Mouse (Mus musculus) retina, postnatal 7 days (tissue): ENCODE measurements at regions not wholly inside any gene's neighbourhood (a gene's known extent, or its start where the extent isn't known, plus 50 kb on each side); places are given as distances from the start of the nearest gene placed in this dataset.

Source experiments
- DNase-seq: peaks from one replicate; pipeline ENCODE4 v3.0.0-alpha.2; 2012; ENCODE audit warnings: low read depth, low spot score

DNA sequence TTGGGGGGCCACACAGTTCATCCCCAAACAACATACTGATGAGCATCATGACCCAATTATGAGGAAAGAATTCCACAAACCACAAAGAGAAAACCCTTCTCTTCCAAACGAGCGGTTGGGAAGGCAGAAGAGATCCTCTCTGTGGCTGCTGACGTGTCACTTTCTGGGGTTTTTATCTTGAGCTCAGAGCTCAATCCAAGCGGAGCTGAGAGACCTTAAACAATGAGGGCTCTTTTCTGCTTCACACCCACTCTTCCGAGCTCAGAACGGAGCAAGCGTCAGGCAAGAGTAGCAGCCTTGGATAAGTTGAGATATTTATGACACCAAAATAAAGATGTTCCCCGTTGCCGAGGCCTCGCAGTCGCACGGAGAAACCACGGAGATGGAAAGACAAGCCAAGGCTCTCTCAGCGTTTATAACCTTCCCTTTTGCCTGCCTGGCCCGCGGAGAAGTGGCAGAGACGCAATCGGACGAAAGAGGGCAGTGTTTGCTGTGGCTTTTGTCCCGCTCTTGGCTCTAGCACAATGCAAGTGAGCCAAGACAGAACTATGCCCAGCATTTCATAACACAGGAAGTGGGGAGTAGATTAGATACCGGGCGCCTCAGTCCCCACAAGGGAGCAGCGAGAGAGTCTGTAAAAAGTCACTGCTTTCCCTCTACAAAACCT, 100.7 kb downstream of the Chic2 start:
- DNase-seq = peak; percentile 67

DNA sequence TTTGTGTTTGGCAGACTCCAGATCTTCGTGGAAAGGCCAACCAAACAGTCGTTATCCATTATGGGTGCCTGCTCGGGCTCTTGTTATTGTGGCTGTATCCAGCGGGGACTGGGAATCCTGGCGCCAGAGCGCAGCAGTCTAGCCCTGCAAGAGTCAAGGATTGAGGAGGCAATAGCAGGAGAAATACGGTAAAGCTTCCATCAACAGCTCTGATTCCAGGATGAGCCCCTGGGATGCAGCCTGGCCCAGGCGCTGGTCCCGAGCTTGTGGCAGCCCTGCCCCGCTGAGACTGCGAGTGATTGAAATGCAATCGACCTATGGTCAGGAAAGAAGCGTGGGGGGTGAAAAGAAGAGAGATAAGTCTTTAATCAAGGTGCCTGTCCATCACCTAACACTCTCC, 103.1 kb downstream of the Chic2 start:
- no peak for DNase-seq

DNA sequence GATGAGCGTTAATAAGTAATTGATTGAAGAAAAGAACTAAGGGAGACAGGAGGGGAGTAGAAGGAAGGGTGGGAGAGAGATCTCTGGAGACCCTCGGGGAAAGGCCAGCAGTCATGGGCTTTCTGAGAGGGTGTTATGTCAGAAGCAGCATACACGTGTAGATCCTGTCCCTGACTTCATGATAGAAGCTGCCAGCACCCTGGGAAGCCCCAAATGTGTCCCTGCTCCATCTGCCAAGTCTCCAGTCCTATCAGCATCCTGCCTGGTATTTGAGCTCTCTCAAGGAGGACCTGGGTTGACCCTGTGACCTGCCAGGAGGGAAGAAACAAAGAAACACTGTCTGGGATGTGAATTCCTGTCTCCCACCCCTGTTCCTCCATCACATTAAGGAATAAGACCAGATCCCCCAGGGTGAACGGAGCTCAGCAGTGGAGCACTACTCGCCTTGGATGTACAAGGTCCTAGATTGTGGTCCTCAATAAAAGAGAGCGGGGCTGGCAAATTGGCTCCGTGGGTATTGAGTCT, 107.1 kb downstream of the Chic2 start:
- DNase-seq = no peak

DNA sequence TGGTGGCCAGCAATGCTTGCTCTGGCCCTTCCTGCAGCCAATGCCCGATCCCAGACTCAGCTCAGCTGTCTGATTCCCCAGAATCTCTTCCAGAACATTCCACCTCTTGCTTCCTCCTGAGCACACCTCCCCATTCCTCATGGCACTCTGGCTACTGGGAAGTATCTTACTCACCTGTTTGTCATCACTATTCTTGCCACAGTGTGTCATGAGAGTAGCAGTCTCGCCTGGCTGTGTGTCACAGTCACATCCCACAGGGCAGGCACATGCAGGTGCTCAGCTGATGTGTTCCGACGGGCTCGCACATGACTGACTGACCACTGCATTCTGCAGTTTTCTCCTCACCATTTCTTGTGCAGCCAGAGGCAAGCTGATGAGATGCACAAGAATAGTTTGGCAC, 108.5 kb downstream of the Chic2 start:
- no peak for DNase-seq

DNA sequence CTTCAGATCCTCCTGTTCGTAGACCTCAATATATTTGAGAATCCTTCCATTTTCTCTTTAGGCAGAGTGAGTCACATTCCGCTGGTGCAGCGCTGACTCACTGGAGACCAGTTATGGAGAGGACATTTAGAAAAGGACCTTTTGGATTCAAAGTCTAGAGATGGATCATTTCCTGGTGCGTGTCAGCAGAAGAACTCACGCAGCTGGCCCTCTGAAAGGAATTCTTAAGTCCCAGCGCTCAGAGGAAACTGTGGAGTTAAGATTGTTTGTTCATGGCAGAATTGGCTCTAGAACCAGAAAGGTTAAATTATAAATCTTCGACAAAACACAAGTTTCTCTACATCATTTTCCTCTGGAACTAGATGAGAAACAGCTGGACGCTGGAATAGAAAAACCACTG, 108.9 kb downstream of the Chic2 start:
- DNase-seq = no peak

DNA sequence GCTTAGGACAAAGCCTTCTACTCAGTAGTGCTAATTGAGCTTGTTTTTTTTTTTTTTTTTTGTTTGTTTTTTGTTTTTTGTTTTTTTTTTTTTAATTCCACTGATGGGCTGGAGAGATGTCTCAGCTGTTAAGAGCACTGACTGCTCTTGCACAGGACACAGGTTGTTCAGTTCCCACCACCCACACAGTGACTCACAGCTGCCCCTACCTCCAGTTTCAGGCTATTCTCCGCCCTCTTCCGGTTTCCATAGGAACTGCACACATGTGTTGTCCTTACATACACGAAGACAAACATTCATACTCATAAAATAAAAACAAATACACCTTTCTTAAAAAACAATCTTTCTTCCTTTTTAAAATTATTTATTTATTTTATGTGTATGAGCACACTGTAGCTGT, 111.3 kb downstream of the Chic2 start:
- no peak for DNase-seq

DNA sequence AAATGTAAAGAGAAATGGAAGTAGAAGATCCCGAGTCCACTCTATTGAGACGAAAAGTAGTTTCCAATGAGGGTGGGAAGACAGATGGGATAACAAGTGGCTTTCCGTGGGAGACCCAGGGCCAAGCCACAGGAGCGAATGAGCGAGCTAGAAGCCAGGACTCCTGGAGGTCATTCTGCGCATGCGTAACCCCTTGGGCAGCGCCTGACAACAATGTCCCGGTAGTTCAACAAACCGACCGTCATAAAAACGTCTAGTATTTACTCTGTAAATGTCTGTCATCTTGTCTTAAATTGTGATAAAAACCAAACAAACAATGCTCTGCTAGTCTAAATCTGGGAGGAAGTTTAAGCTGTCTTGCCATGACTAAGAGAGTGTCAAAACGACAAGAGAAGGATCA, 112.4 kb downstream of the Chic2 start:
- DNase-seq = no peak

DNA sequence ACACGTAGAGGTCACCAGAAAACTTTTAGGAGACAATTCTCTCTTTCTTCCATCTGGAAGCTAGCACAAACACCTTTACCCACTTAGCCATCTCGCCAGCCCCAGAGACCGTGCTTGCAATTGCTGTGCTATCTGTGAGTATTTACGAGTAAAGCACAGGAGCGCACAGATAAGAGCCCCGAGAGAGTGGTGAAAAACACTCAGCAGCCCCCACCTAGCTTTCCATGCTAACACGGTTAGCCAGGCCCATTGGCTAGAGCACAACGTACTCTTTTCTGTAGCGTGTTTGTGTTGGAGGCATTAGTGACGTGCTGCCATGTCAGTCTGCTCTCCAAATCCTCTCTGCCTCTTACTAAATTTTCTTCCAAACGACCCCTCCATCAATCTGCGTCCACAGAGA, 112.8 kb downstream of the Chic2 start:
- DNase-seq = no peak

DNA sequence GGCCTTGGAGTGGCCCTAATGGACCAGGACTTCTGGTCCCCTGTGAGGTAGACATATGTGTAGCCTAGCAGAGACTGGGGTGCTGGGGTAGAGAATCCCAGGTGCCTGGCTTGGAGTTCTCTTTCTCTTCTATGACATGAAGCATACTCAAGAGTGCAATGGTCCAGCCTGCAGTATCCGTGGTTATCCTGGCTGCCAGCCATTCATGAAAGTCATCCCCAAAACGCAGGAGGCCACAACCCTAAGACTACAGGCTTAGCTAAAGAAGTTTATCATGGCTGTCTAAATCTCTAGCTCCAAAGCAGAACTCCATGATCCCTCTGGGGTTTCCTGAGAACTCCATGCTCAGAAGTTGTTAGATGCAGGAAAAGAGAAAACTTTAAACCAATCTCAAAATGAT, 117.0 kb downstream of the Chic2 start:
- no peak for DNase-seq

DNA sequence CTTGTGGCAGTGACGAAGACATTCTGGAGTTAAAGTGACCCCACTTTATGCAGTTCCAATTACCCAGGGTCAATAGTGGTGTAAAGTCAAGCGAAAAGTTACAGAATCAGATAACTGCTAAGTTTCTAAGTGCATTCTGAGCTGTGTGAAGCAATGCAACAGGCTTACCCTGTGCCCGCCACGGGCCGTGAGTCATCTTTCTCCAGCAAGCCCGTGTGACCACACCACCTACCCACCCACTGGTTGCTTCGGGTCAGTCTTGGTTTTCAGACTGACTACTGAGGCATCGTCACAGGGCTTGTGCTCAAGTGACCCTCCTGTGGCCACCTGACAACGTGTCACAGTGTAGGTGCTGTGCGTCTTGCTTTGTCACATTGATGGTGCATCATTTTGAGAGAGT, 118.8 kb downstream of the Chic2 start:
- no peak for DNase-seq

DNA sequence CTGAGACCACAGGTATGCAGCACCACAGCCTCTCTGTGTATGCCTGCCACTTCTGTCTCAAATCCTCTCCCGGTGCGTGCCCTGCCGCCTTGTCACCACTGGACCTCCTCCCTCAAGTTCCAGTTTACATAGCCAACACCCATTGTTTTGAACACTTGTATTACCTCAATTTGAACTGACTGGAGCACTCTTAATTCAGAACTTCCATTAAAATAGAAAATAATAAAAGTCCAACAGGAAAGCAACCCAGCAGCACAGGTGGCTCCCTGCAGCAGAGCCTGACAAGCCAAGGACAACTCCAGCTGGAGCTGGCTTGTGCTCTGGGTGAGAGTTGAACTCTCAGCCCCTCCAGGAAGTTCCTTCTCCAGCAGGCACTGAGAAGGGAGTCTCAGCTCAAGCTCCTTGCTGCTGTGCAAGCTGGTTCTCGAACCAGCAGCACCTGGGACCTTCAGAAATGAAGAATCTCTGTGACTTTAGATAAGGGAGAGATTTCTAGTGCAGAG, 120.5 kb downstream of the Chic2 start:
- no peak for DNase-seq

DNA sequence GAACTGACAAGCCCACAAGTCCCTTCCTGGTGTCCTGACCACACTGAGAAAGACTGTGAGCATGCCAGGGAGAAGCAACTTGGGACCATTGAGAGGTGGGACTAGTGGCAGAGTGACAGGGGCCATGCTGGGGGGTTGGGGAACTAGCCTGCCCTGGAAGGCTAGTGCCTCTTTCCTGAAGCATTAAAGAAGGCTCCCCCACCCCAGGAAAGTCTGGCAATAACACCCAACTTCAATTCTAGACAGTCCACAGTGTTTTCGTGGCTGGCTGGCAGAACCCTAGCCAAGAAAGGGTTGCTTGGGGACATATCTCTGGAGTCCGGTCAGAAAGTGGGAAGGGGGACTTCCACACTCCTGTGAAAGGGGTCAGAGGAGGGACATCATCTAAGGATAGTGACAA, 121.2 kb downstream of the Chic2 start:
- no peak for DNase-seq

DNA sequence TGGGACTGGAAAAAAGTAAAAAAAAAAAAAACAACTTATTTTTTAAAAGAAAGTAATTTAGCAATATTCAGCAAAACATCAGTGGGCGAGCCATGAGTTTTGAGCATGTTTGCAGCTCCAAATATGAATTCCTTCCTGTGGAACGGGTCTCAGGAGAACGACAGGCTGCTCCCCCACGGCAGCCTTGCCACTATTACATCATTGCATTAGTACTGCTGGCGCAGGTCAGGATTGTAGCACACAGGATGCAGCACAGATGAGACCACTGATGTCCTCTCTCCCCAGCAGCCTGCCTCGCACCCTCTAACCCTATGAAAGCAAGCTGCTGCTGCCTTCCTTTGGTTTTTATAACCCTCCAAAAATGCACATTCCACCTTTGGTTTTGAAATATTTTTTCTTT, 121.7 kb downstream of the Chic2 start:
- no peak for DNase-seq

DNA sequence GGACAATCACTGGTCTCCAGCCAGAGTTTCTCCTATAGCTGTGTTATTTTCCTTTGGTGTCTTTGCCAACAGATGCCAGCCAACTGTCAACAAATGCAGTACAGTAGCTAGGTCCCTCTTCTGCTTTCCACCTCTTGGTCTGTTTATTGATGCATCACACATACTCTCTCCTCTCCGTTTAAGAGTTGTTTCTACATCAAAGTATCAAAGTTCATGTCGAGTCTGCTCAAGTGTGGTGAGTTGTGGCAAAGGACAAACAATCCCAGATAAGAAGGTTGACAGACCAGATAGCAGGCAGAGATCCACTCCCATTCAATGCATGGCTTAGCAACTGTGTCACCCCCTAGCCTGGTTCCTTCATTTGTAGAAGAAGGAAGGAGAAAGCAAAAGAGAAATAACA, 123.6 kb downstream of the Chic2 start:
- no peak for DNase-seq

DNA sequence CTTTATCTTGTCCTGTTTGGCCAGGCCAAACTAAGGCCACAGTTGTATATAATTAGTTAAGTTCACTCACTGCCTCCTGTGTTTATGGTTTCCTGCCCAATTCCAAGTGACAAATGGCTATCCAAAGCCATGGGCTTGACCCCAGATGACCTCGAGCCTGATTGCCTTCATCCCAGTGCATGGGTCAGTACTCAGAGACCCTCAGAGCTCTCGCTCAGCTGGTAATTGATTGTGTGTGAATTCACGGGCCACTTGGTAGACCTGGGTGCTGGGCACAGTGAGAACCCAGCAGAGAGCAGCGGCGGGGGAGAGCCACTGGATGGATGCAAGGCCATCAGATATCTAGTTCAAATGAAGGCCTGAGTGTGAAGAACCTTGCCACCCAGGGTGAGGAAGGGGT, 124.1 kb downstream of the Chic2 start:
- DNase-seq = no peak

DNA sequence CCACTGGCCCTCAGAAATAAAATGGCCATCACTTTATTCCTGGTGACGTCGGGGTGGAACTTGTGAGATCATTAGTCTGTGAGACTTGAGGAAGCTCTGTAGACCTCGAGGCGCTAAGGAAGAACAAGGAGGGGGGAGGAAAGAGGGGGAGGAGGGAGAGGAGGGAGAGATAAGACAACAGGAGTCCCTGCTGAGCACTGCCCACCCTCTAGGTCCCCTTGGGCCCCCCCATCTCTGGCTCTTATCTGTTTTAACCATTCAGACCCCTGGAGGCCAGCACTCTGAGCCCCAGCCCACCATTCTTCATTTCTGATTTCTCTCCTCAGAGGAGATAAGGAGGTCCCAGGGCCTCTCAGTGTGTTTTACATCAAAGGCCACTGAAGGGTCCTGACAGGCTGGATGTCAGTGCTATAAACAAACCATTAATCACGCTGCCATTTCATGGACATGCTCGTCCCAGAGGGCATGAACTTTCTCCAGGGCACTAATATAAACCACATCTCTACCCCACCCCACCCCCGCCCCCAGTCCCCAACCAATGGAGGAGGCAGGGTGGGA, 139.0 kb downstream of the Chic2 start:
- DNase-seq = no peak

DNA sequence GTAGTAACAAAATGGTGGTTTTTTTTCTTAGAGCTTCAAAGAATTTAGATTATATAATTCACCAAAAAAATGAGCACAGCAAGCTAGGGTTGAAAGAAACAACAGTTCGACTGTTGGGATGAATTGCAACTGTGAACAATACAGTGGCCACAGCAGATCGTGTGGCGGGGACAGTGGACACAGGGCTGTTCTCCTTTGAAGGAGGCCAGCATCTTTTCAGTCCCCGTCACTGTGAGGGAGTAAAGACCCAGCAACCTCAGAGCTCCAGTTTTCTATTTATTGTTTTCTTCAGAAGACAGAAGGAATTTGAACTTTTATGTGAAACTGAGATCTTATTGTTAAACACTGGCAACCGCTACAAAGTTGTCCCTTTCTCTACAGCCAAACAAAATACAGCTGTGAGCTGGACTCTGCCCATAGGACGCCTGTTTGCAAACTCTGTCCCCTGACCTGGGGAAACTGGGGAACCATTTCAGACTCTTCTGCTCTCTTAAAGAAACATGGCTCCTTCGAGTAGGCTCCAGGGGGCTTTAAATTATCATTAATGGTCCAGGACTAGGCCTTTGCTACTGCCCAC, 139.6 kb downstream of the Chic2 start:
- no peak for DNase-seq

DNA sequence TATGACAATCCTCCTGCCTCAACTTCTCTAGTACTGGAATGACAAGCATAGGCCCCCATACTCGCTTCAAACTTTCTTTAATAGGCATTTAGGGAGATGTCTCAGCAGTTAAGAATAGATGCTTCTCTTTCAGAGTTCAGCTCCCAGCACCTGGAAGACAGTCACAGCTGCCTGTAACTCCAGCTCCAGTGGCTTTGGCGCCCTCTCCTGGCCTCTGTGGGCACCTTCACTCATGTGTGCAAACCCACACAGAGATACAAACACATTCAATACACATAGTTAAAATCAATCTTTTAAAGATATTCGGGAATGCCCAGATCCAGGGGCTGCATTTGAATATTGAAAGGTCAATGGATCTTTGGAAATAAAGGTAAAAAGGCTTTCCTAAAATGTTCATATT, 140.2 kb downstream of the Chic2 start:
- no peak for DNase-seq

DNA sequence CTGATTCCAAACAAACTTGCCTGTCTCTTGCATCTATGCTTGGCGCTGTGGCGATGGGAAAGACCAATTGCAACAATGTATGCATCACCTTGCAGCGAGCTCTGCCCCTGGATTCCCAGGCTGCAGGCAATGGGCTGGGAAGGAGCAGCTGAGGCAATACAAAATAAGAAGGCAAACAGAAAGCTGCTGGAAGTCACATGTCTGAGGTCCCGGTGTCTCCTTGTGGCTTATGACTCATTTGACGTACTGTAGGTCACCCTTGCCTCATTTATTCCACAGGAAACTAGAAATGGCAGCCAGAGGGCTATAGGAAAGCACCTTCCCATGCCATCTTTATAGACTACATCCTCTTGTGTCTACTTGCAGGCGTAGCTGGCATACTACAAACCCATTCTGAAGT, 140.9 kb downstream of the Chic2 start:
- DNase-seq = no peak

DNA sequence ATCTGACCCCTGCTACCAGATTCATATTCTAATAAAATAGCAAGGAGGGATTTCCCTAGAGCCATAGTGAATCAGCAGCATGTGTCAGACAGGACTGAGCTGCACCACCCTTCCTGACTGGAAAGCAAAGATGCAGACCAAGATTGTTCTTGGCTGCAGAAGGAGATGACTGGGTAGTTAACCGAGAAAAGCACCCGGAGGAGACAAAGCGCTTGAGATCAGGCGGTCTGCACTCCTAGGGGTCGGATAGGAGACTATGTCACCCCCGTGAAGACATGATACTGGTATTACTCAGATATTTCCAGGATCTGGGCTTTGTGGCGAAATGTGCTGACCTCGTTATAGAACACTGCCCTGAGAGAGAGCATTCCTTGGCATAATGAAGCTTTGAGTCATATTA, 147.4 kb downstream of the Chic2 start:
- DNase-seq = no peak

DNA sequence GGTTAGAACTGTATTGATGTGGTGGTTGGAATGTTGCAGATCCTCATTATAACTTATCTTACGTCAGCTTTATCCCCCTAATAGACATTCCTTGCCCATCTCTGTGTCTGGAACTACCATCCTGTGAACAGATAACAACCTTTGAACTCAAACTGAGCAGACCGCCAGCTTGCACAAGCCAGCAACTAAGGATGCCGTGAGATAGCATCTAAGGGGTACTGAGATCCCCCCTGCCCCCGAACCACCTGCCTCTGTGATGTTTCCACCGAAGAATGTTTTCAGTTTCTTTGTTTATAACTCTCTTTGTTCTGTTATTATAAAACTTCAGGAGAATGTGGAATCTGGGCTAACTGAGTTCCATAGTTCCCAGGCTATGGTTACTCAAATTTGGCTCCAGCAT, 151.3 kb downstream of the Chic2 start:
- DNase-seq = no peak

DNA sequence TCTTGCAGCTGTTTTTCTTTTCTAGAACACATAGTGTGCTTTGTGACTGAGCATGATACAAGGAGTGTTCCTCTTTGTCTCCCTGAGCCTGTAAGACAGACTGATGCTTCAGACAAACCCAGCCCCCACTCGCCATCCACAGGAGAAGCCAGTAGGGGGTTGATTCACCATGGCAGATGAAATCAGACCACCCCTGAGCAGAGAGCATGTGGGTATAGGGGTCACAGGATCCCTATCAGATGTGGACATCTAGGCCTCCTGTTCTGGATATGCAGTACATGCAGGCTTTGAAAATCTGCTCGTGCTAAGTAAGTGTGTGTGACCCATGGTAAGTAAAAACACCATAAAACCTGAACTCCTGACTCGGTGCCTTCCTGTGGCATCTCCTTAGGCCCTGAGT, 153.0 kb downstream of the Chic2 start:
- no peak for DNase-seq

DNA sequence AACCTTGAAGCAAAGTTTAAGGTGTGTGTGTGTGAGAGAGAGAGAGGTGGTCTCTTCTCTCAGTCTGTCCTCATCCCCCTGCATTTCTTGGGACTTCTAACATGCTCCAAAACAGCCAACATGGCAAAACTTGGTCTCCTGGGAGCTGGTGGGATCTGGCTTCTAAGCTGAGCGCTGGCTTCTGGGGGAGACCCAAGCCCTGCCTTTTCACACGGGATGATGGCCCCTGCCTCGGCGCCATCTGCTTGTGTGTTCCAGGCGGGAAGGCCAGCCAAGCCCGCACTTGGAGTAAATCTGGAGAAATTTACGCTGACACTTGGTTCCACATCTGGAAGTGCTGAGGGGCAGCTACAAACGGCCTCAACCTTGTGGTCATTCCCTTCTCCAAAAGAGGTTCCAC, 155.6 kb downstream of the Chic2 start:
- DNase-seq = no peak
